Mouse (Mus musculus) limb, embryonic 11.5 days (tissue): Measurements from ENCODE around the gene Gm13696. TPM values are rescaled to one million over a fixed set of nuclear protein-coding genes. Genes with fewer than 3 reads are reported as not detected.

Source experiments
- ATAC-seq: fragments of 200-750 bp; cut with Nextera tagmentation; 2 replicates; pipeline ENCODE4 v1.8.0; 2017; ENCODE audit warnings: low read depth; ENCODE audit not compliant: insufficient number of reproducible peaks, low FRiP score, low TSS enrichment
- DNase-seq: peaks from one replicate; pipeline ENCODE4 v3.0.0-alpha.2; 2015; ENCODE audit warnings: low spot score
- H3K27ac ChIP-seq: fragments of 300-500 bp; sonication (generic); replicated peaks from 2 replicates; pipeline ENCODE4 v1.5.1; 2014; ENCODE audit warnings: low read depth, mild to moderate bottlenecking, low read length
- H3K27me3 ChIP-seq: fragments of 300-500 bp; sonication (generic); 2 replicates; pipeline ENCODE4 v1.6.1; 2014; ENCODE audit warnings: mild to moderate bottlenecking, low read length, mixed read lengths; ENCODE audit not compliant: control insufficient read depth, insufficient read depth
- H3K36me3 ChIP-seq: fragments of 300-500 bp; sonication (generic); 2 replicates; pipeline ENCODE4 v1.6.1; 2014; ENCODE audit warnings: mild to moderate bottlenecking, low read length, moderate library complexity, mixed read lengths; ENCODE audit not compliant: control insufficient read depth, insufficient read depth
- H3K4me1 ChIP-seq: fragments of 300-500 bp; sonication (generic); 2 replicates; pipeline ENCODE4 v1.6.1; 2014; ENCODE audit warnings: low read length, mixed read lengths; ENCODE audit not compliant: control insufficient read depth, insufficient read depth
- H3K4me2 ChIP-seq: fragments of 300-500 bp; sonication (generic); 2 replicates; pipeline ENCODE4 v1.6.1; 2014; ENCODE audit warnings: low read depth, mild to moderate bottlenecking, moderate library complexity; ENCODE audit not compliant: severe bottlenecking
- H3K4me3 ChIP-seq: fragments of 300-500 bp; sonication (generic); 2 replicates; pipeline ENCODE4 v1.5.1; 2014; ENCODE audit warnings: low read depth, low read length
- H3K9ac ChIP-seq: fragments of 300-500 bp; sonication (generic); 2 replicates; pipeline ENCODE4 v1.6.1; 2014; ENCODE audit warnings: mild to moderate bottlenecking, low read length
- H3K9me3 ChIP-seq: fragments of 300-500 bp; sonication (generic); 2 replicates; pipeline ENCODE4 v1.6.1; 2016; ENCODE audit warnings: low read length; ENCODE audit not compliant: control insufficient read depth
- WGBS: fragments of 180-500 bp; shearing (Covaris S2); extraction: QIAGEN DNeasy Blood & Tissue Kit; methylation state at CpG from one replicate; pipeline ENCODE4 v1.1.7; 2014; 5-methylcytosine and 5-hydroxymethylcytosine counted together
- polyA plus RNA-seq: library from polyadenylated mRNA; unstranded; fragments of >200 nt; fragmentation: Nextera tagmentation; extraction: Ambion mirVana; gene quantifications from 2 replicates; pipeline ENCODE4 v1.2.1, GENCODE M21; 2014

The Gm13696 gene
- polyA plus RNA-seq, 1 experiment from 2014 or later, result not detected

GRCm38 (mm10) chr2:84018330-84018729 lies 45.4 kb downstream of the Gm13696 start:
- no peak for DNase-seq
- 69% methylated on average over 3 of the region's 3 CpGs for WGBS
- H3K4me2 ChIP-seq, result no peak overlapping the region
- no peak for ATAC-seq
- H3K27me3 ChIP-seq, result no peaks in the 10 kb centered on the region
- H3K27ac ChIP-seq, result no peak overlapping the region
- H3K4me1 ChIP-seq, result no peaks in the 10 kb centered on the region
- H3K9me3 ChIP-seq, result no peaks in the 10 kb centered on the region
- H3K4me3 ChIP-seq, result no peak overlapping the region
- no peak overlapping the region for H3K9ac ChIP-seq
- no peaks in the 10 kb centered on the region for H3K36me3 ChIP-seq

- 61% methylated on average over 8 of the region's 8 CpGs for WGBS
- H3K4me1 ChIP-seq, result no peaks in the 10 kb centered on the region
- no peak overlapping the region for H3K9ac ChIP-seq
- no peaks in the 10 kb centered on the region for H3K36me3 ChIP-seq
- ATAC-seq (no peak), DNase-seq (no peak)
- no peaks in the 10 kb centered on the region for H3K27me3 ChIP-seq
- no peak overlapping the region for H3K4me3 ChIP-seq
- no peak overlapping the region for H3K27ac ChIP-seq
- H3K9me3 ChIP-seq, result no peaks in the 10 kb centered on the region
- no peak overlapping the region for H3K4me2 ChIP-seq
These were observed 46.8 kb downstream of the Gm13696 start for GRCm38 (mm10) chr2:84019519-84020305.

- DNase-seq (no peak), ATAC-seq (no peak)
- Histone ChIP-seq H3K9ac (no peak overlapping the region), H3K27ac (no peak overlapping the region), H3K9me3 (no peaks in the 10 kb centered on the region), H3K4me1 (no peaks in the 10 kb centered on the region), H3K4me3 (no peak overlapping the region), H3K27me3 (no peaks in the 10 kb centered on the region), H3K4me2 (no peak overlapping the region), H3K36me3 (no peaks in the 10 kb centered on the region)
- 94% methylated on average over 2 of the region's 2 CpGs for WGBS
These were observed 49.0 kb downstream of the Gm13696 start for GRCm38 (mm10) chr2:84021930-84022329.

DNA sequence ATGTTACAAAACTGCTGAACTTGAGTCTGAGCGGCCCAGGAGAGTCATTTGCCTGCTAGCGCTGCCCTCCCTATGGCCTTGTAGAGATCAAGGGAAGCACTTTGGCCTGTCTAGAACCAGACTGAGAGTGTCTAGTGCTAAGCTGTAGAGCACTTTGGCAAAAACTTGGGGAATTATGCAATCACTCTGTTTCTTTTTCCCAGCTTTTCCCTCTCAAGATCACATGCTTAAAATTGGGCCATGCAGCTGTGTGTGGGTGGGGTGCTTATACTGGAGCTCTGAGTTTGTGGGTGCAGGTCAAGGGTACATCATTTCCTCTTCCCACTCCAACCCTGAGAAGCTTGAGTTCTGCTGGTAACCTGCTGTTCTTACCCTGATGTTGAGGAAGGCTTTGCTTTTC lies 50.0 kb downstream of the Gm13696 start:
- Histone ChIP-seq H3K36me3 (no peaks in the 10 kb centered on the region), H3K4me3 (no peak overlapping the region), H3K4me1 (no peaks in the 10 kb centered on the region), H3K4me2 (no peak overlapping the region), H3K27me3 (no peaks in the 10 kb centered on the region), H3K27ac (no peak overlapping the region), H3K9me3 (no peaks in the 10 kb centered on the region), H3K9ac (no peak overlapping the region)
- DNase-seq (no peak), ATAC-seq (no peak)
- WGBS, result 89% methylated on average over 2 of the region's 2 CpGs

DNA sequence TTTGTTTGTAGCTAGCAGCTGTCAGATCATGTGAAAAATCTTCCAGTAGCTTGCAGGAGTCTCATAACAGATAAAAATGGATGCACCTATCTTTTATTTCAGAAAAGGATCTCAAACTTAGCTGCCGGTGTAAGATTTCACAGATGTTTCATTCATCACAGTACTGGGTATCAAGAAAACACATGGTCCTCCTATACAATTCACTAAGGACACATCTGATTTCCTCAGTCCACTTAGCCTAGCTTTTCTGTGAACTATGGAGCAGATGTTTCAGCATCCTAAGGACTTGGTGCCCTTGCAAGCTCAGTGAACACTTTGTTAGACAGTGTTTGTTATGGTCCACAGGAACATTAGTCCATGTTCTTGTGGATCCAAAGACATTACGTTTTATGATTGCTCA lies 50.4 kb downstream of the Gm13696 start:
- H3K27ac ChIP-seq, result no peak overlapping the region
- 93% methylated on average over 2 of the region's 2 CpGs for WGBS
- ATAC-seq, result no peak

More for the DNA sequence above, 50.4 kb downstream of the Gm13696 start:
- Histone ChIP-seq H3K9me3 (no peaks in the 10 kb centered on the region), H3K4me1 (no peaks in the 10 kb centered on the region), H3K4me3 (no peak overlapping the region), H3K4me2 (no peak overlapping the region), H3K9ac (no peak overlapping the region), H3K27me3 (no peaks in the 10 kb centered on the region), H3K36me3 (no peaks in the 10 kb centered on the region)
- no peak for DNase-seq

Other genes with a start within 250 kb of the Gm13696 start
- gene Itgav, start 248.7 kb upstream of the Gm13696 start, polyA plus RNA-seq, result 66.3 and 78.2 TPM in 2 replicates
- 20.1 and 20.4 TPM in 2 replicates for gene Fam171b, start 160.5 kb upstream of the Gm13696 start, polyA plus RNA-seq
- not detected in 2 replicates for gene Zswim2, start 31.9 kb upstream of the Gm13696 start, polyA plus RNA-seq
- gene Gm13698, start 17.4 kb upstream of the Gm13696 start, polyA plus RNA-seq, result not detected in 2 replicates
- not detected in 2 replicates for gene Gm13693, start 11.6 kb upstream of the Gm13696 start, polyA plus RNA-seq
- not detected in 2 replicates for gene Gm13695, start 5.8 kb upstream of the Gm13696 start, polyA plus RNA-seq
- not detected in 2 replicates for gene Gm13694, start 5.8 kb downstream of the Gm13696 start, polyA plus RNA-seq
- not detected in 2 replicates for gene Gm13697, start 11.6 kb downstream of the Gm13696 start, polyA plus RNA-seq
- gene Gm13691, start 17.4 kb downstream of the Gm13696 start, polyA plus RNA-seq, result not detected in 2 replicates